Mouse (Mus musculus) intestine, postnatal 0 days (tissue): ENCODE data around the gene Gpld1. TPM values are rescaled to one million over a fixed set of nuclear protein-coding genes. Genes with fewer than 3 reads are reported as not detected.

ENCODE experiments used
- ATAC-seq: fragments of 200-750 bp; cut with Nextera tagmentation; 2 replicates; pipeline ENCODE4 v1.8.0; 2017; ENCODE audit warnings: mild to moderate bottlenecking, moderate TSS enrichment, moderate library complexity
- H3K27ac ChIP-seq: fragments of 300-500 bp; sonication (generic); 2 replicates; pipeline ENCODE4 v1.5.1; 2014; ENCODE audit warnings: mild to moderate bottlenecking, low read depth, low read length, moderate library complexity
- H3K27me3 ChIP-seq: fragments of 300-500 bp; sonication (generic); replicated peaks from 2 replicates; pipeline ENCODE4 v1.6.1; 2014; ENCODE audit warnings: low read length, mixed read lengths; ENCODE audit not compliant: control insufficient read depth, insufficient read depth
- H3K36me3 ChIP-seq: fragments of 300-500 bp; sonication (generic); 2 replicates; pipeline ENCODE4 v1.6.1; 2014; ENCODE audit warnings: mild to moderate bottlenecking, moderate library complexity; ENCODE audit not compliant: control insufficient read depth, insufficient read depth
- H3K4me1 ChIP-seq: fragments of 300-500 bp; sonication (generic); replicated peaks from 2 replicates; pipeline ENCODE4 v1.6.1; 2014; ENCODE audit warnings: antibody characterized with exemption, low read length, mixed read lengths; ENCODE audit not compliant: control insufficient read depth, insufficient read depth
- H3K4me2 ChIP-seq: fragments of 300-500 bp; sonication (generic); replicated peaks from 2 replicates; pipeline ENCODE4 v1.6.1; 2014; ENCODE audit warnings: low read depth, mild to moderate bottlenecking, moderate library complexity
- H3K4me3 ChIP-seq: fragments of 300-500 bp; sonication (generic); 2 replicates; pipeline ENCODE4 v1.5.1; 2014; ENCODE audit warnings: low read depth, low read length
- H3K9ac ChIP-seq: fragments of 300-500 bp; sonication (generic); 2 replicates; pipeline ENCODE4 v1.6.1; 2014; ENCODE audit warnings: mild to moderate bottlenecking, low read depth, low read length
- H3K9me3 ChIP-seq: fragments of 300-500 bp; sonication (generic); 2 replicates; pipeline ENCODE4 v1.6.1; 2016; ENCODE audit warnings: mixed run types; ENCODE audit not compliant: control insufficient read depth
- CTCF ChIP-seq: sonication (generic); IDR thresholded peaks from 2 replicates; pipeline ENCODE4 v1.5.1; 2016; ENCODE audit warnings: low read depth, mild to moderate bottlenecking, control low read depth, antibody characterized with exemption, moderate library complexity
- WGBS: fragments of 180-500 bp; shearing (Covaris S2); extraction: QIAGEN DNeasy Blood & Tissue Kit; methylation state at CpG from one replicate; pipeline ENCODE4 v1.1.7; 2014; 5-methylcytosine and 5-hydroxymethylcytosine counted together
- polyA plus RNA-seq: library from polyadenylated mRNA; unstranded; fragments of >200 nt; fragmentation: Nextera tagmentation; extraction: Ambion mirVana; gene quantifications from 2 replicates; pipeline ENCODE4 v1.2.1, GENCODE M21; 2015

Gpld1 gene
- polyA plus RNA-seq, 1 experiment from 2014 or later = 0.65 TPM

GRCm38 (mm10) chr13:24923991-24924390, 19.0 kb upstream of the Gpld1 start:
- TF ChIP-seq CTCF = no peak
- peak; percentile 66 for ATAC-seq
- H3K9ac ChIP-seq = no peak overlapping the region

GRCm38 (mm10) chr13:24930591-24930990, 12.4 kb upstream of the Gpld1 start:
- Histone ChIP-seq H3K4me1 (no peaks in the 10 kb centered on the region), H3K27me3 (no peaks in the 10 kb centered on the region), H3K4me3 (no peak overlapping the region), H3K9me3 (no peaks in the 10 kb centered on the region), H3K9ac (no peak overlapping the region), H3K27ac (no peak overlapping the region), H3K4me2 (no peak overlapping the region), H3K36me3 (no peaks in the 10 kb centered on the region)
- no peak for TF ChIP-seq CTCF
- ATAC-seq = no peak

More at GRCm38 (mm10) chr13:24923991-24924390, 19.0 kb upstream of the Gpld1 start:
- Histone ChIP-seq H3K4me2 (no peak overlapping the region), H3K9me3 (no peaks in the 10 kb centered on the region), H3K36me3 (peaks cover 20% of the 10 kb centered on the region), H3K4me1 (no peaks in the 10 kb centered on the region), H3K27ac (no peak overlapping the region), H3K4me3 (no peak overlapping the region), H3K27me3 (no peaks in the 10 kb centered on the region)
- WGBS = 65% methylated on average over 5 of the region's 5 CpGs

- Histone ChIP-seq H3K27me3 (no peaks in the 10 kb centered on the region), H3K27ac (no peak overlapping the region), H3K36me3 (no peaks in the 10 kb centered on the region), H3K4me1 (no peaks in the 10 kb centered on the region), H3K4me2 (no peak overlapping the region), H3K9me3 (no peaks in the 10 kb centered on the region), H3K9ac (no peak overlapping the region), H3K4me3 (no peak overlapping the region)
- TF ChIP-seq CTCF = no peak
- ATAC-seq = no peak
- WGBS = 91% methylated on average over 7 of the region's 7 CpGs
These were observed 9.8 kb upstream of the Gpld1 start for GRCm38 (mm10) chr13:24933199-24933598.

GRCm38 (mm10) chr13:24936772-24937107, 6.2 kb upstream of the Gpld1 start:
- peak overlapping the region; percentile 85 for H3K4me2 ChIP-seq
- H3K36me3 ChIP-seq = no peaks in the 10 kb centered on the region
- WGBS = 25% methylated on average over 5 of the region's 5 CpGs
- H3K4me3 ChIP-seq = peak overlapping the region; percentile 97
- 0 out of 2 replicates have a peak overlapping the region, but pooled peaks have one; percentile 91 for H3K27ac ChIP-seq
- no peaks in the 10 kb centered on the region for H3K9me3 ChIP-seq
- H3K4me1 ChIP-seq = no peaks in the 10 kb centered on the region
- TF ChIP-seq CTCF = no peak
- no peak for ATAC-seq
- H3K9ac ChIP-seq = peak overlapping the region; percentile 98
- H3K27me3 ChIP-seq = no peaks in the 10 kb centered on the region

GRCm38 (mm10) chr13:24937108-24937838, 5.7 kb upstream of the Gpld1 start, which contains the start of gene Aldh5a1:
Aldh5a1 (minus strand) TSS chr13:24937661.
- under 1% methylated on average over 73 of the region's 75 CpGs for WGBS
- ATAC-seq = peak; percentile 74
- peak within 1 kb of the TSS; percentile 97 for H3K4me3 ChIP-seq

GRCm38 (mm10) chr13:24937839-24938166, 5.1 kb upstream of the Gpld1 start:
- no peaks in the 10 kb centered on the region for H3K4me1 ChIP-seq
- H3K27me3 ChIP-seq = no peaks in the 10 kb centered on the region
- peak overlapping the region; percentile 91; the same call in 1 of the 2 replicates for H3K27ac ChIP-seq
- peak overlapping the region; percentile 85 for H3K4me2 ChIP-seq
- peak overlapping the region; percentile 97 for H3K4me3 ChIP-seq
- no peaks in the 10 kb centered on the region for H3K36me3 ChIP-seq
- H3K9me3 ChIP-seq = no peaks in the 10 kb centered on the region
- no peak for TF ChIP-seq CTCF
- WGBS = 7% methylated on average over 12 of the region's 12 CpGs
- no peak for ATAC-seq
- H3K9ac ChIP-seq = peak overlapping the region; percentile 98

More at GRCm38 (mm10) chr13:24937108-24937838, 5.7 kb upstream of the Gpld1 start, which contains the start of gene Aldh5a1:
- peak; percentile 75 for TF ChIP-seq CTCF
- H3K27ac ChIP-seq = peak within 1 kb of the TSS; percentile 91
- H3K27me3 ChIP-seq = no peaks in the 10 kb centered on the region
- H3K36me3 ChIP-seq = no peaks in the 10 kb centered on the region
- peak within 1 kb of the TSS; percentile 85 for H3K4me2 ChIP-seq
- H3K9me3 ChIP-seq = no peaks in the 10 kb centered on the region
- peak within 1 kb of the TSS; percentile 98 for H3K9ac ChIP-seq
- no peaks in the 10 kb centered on the region for H3K4me1 ChIP-seq
